ENCODE assay signal across 21 mouse cellular contexts in the genomic region with DNA sequence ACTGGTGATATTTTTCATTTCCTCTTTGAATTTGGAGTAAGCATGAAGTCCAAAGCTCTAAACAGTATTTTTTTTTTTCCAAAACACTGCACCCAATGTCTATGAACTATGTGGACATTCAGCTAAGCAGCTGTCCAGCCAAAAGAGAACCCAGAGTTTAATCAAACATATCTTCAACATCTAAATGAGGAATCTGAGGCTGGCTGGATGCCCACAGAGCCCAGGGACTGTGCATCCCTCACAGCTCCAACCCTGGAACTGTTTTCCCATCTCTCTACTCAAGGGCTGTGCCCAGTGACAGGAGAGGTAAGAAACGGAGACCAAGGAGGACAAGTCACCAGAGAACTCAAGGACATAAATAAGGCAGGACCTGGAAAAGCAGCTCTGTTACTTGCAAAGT. TPM values are rescaled to one million over a fixed set of nuclear protein-coding genes. Genes with fewer than 3 reads are reported as not detected.
A peak's percentile ranks its signal among the peaks of the same experiment; 100 is the strongest.
DNase-seq lines count a peak whose midpoint lies in the region; ATAC-seq and TF ChIP-seq lines count a peak whose summit lies in the region.
"Had no signal": no experiment of that assay in that cellular context is flagged by ENCODE, and none has a peak within 500 bp of the region (broad histone marks: within the 10 kb centered on the region; RNA-seq: fewer than 3 reads in every experiment).

No protein-coding gene starts in this region.

- H3K9ac ChIP-seq in kidney, embryonic 14.5 days (ENCODE audit: low read depth, low read length): no peak overlapping the region
- no peak overlapping the region for H3K9ac ChIP-seq in lung, postnatal 0 days (replicated peaks; ENCODE audit: low read depth)
- H3K9ac ChIP-seq: embryonic facial prominence, embryonic 15.5 days; hindbrain, embryonic 12.5 days; limb, embryonic 15.5 days; lung, embryonic 15.5 days; midbrain, embryonic 15.5 days; neural tube, embryonic 13.5 days had no signal

- no peak for TF ChIP-seq EP300 in lung, postnatal 0 days (IDR thresholded peaks at IDR 0.05)

- 45% methylated on average over 1 of the region's 1 CpGs for WGBS in kidney, embryonic 14.5 days
- 52% methylated on average over 1 of the region's 1 CpGs for WGBS in lung, postnatal 0 days

- H3K36me3 ChIP-seq in kidney, embryonic 14.5 days (ENCODE audit: control insufficient read depth, insufficient read depth, low read length): no peaks in the 10 kb centered on the region
- no peaks in the 10 kb centered on the region for H3K36me3 ChIP-seq in lung, postnatal 0 days (ENCODE audit: insufficient read depth, low read length)
- H3K36me3 ChIP-seq: embryonic facial prominence, embryonic 15.5 days; hindbrain, embryonic 12.5 days; limb, embryonic 15.5 days; lung, embryonic 15.5 days; midbrain, embryonic 15.5 days; neural tube, embryonic 13.5 days had no signal

- H3K4me3 ChIP-seq in kidney, embryonic 14.5 days (ENCODE audit: low read length): no peak overlapping the region
- H3K4me3 ChIP-seq in lung, postnatal 0 days (ENCODE audit: low read depth, low read length): no peak overlapping the region
- H3K4me3 ChIP-seq in left cerebral cortex, adult 2 months: no peak overlapping the region
- H3K4me3 ChIP-seq: embryonic facial prominence, embryonic 15.5 days; gastrocnemius, adult 2 months; hindbrain, embryonic 12.5 days; limb, embryonic 15.5 days; lung, embryonic 15.5 days; midbrain, embryonic 15.5 days; neural tube, embryonic 13.5 days had no signal

- no peak for ATAC-seq in kidney, embryonic 14.5 days (ENCODE audit: low FRiP score, low TSS enrichment)
- ATAC-seq in lung, postnatal 0 days: no peak
- ATAC-seq: forebrain, embryonic 14.5 days; intestine, postnatal 0 days; midbrain, embryonic 15.5 days had no signal

- no peak overlapping the region for H3K27ac ChIP-seq in kidney, embryonic 14.5 days (ENCODE audit: low read depth, low read length)
- H3K27ac ChIP-seq in lung, postnatal 0 days (ENCODE audit: low read length): no peak overlapping the region
- H3K27ac ChIP-seq in left cerebral cortex, adult 2 months: no peak overlapping the region
- H3K27ac ChIP-seq: embryonic facial prominence, embryonic 15.5 days; gastrocnemius, adult 2 months; hindbrain, embryonic 12.5 days; limb, embryonic 15.5 days; lung, embryonic 15.5 days; midbrain, embryonic 15.5 days; neural tube, embryonic 13.5 days had no signal

- peak; percentile 61 for DNase-seq in cerebellum, adult 9-10 months
- no peak for DNase-seq in cerebellum, postnatal 25 days
- peak; percentile 38 for DNase-seq in kidney, postnatal 14 days
- peak; percentile 43 for DNase-seq in lung, postnatal 14 days
- no peak for DNase-seq in lung, postnatal 0 days (ENCODE audit: low spot score)
- no peak for DNase-seq in left cerebral cortex, adult 2 months (ENCODE audit: extremely low spot score in 1 of 2, low spot score in 2 of 2)
- DNase-seq: adrenal gland, postnatal 25 days; gastrocnemius, adult 2 months; left cerebral cortex, postnatal 4 days; retina, postnatal 1 day; right cerebral cortex, postnatal 25 days; spleen, adult 18-20 months had no signal

- intact Hi-C loops in left cerebral cortex, adult 2 months (cut with DNase I): loop anchor here (5.0 kb wide), 2 partner anchors 106 to 126 kb away; partner anchors contain the start of gene Pgm2

- peaks cover 29% of the 10 kb centered on the region for H3K4me1 ChIP-seq in kidney, embryonic 14.5 days (ENCODE audit: control insufficient read depth, insufficient read depth, low read length)
- H3K4me1 ChIP-seq in lung, postnatal 0 days (ENCODE audit: insufficient read depth, low read depth, low read length): peaks cover 13% of the 10 kb centered on the region

- TF ChIP-seq CTCF in lung, postnatal 0 days (IDR thresholded peaks at IDR 0.05): no peak
- TF ChIP-seq CTCF in left cerebral cortex, adult 2 months (IDR thresholded peaks at IDR 0.05): no peak

- H3K27me3 ChIP-seq in kidney, embryonic 14.5 days (ENCODE audit: control insufficient read depth, insufficient read depth, low read length): no peaks in the 10 kb centered on the region
- H3K27me3 ChIP-seq in lung, postnatal 0 days (replicated peaks; ENCODE audit: insufficient read depth, low read length): no peaks in the 10 kb centered on the region
- H3K27me3 ChIP-seq: embryonic facial prominence, embryonic 15.5 days; limb, embryonic 15.5 days; lung, embryonic 15.5 days; midbrain, embryonic 15.5 days; neural tube, embryonic 13.5 days had no signal

- no peaks in the 10 kb centered on the region for H3K9me3 ChIP-seq in kidney, embryonic 14.5 days (ENCODE audit: control insufficient read depth, low read length)
- no peaks in the 10 kb centered on the region for H3K9me3 ChIP-seq in lung, postnatal 0 days (ENCODE audit: low read length)
- H3K9me3 ChIP-seq: embryonic facial prominence, embryonic 15.5 days; hindbrain, embryonic 12.5 days; limb, embryonic 15.5 days; lung, embryonic 15.5 days; midbrain, embryonic 15.5 days; neural tube, embryonic 13.5 days had no signal

- H3K4me2 ChIP-seq in kidney, embryonic 14.5 days (replicated peaks; ENCODE audit: low read depth, low read length): no peak overlapping the region
- H3K4me2 ChIP-seq in lung, postnatal 0 days (replicated peaks; ENCODE audit: low read depth, low read length): no peak overlapping the region
- H3K4me2 ChIP-seq: embryonic facial prominence, embryonic 15.5 days; hindbrain, embryonic 12.5 days; limb, embryonic 15.5 days; midbrain, embryonic 15.5 days; neural tube, embryonic 13.5 days had no signal

RNA-seq across cellular contexts. Expression of gene Rell1, which starts 2.8 kb away (rescaled TPM):
- 13.2 and 13.7 TPM in 2 replicates for polyA plus RNA-seq in kidney, embryonic 14.5 days (2014; fragmentation: Nextera tagmentation; extraction: Ambion mirVana)
- polyA plus RNA-seq in lung, postnatal 0 days (2015; fragmentation: Nextera tagmentation; extraction: Ambion mirVana): 27.0 and 29.0 TPM in 2 replicates
- 10 to 100 TPM; 10.9 to 11.3 TPM for total RNA-seq in left cerebral cortex, adult 2 months (2021)

Comparison
In these comparisons a context has a peak if more than half of its experiments do, and no peak if none do; other contexts are left out.
1. DNase-seq: peak in cerebellum, adult 9-10 months (single experiment), kidney, postnatal 14 days (single experiment) and lung, postnatal 14 days (single experiment); none in cerebellum, postnatal 25 days (0 of 2), lung, postnatal 0 days (single experiment) and left cerebral cortex, adult 2 months (0 of 2).